Mouse (Mus musculus) heart, postnatal 0 days (tissue): ENCODE measurements around the gene 4930519G04Rik.

Experiments used
- CTCF ChIP-seq: IDR thresholded peaks from 2 replicates; pipeline ENCODE4 v1.5.1; 2016; ENCODE audit warnings: antibody characterized with exemption, control low read depth, low read depth
- EP300 ChIP-seq: IDR thresholded peaks from 2 replicates; pipeline ENCODE4 v1.6.1; 2016; ENCODE audit warnings: antibody characterized with exemption, low read depth

GRCm38 (mm10) chr5:114851565-114852236 lies 1.8 kb upstream of the 4930519G04Rik start:
- no peak for TF ChIP-seq CTCF
- no peak for TF ChIP-seq EP300
